Mouse (Mus musculus) c-Kit-negative CD71-positive TER-119-positive erythroid progenitor cells, embryonic 14.5 days (primary cell): Measurements from ENCODE around the gene Ell.
"Not testable (repeated sequence)": the region's sequence is repeated elsewhere in the genome, so short reads cannot be mapped to it uniquely, and the experiment has no call there.

Experiments used
- DNase-seq: peaks from one replicate; pipeline ENCODE4 v3.0.0-alpha.2; 2013; ENCODE audit warnings: low read depth, low spot score

Ell gene

GRCm38 (mm10) chr8:70563763-70564387 is 24.6 kb downstream of the Ell start:
- DNase-seq = no peak

- no peak for DNase-seq
Observed at GRCm38 (mm10) chr8:70564696-70565235, 25.5 kb downstream of the Ell start.

DNA sequence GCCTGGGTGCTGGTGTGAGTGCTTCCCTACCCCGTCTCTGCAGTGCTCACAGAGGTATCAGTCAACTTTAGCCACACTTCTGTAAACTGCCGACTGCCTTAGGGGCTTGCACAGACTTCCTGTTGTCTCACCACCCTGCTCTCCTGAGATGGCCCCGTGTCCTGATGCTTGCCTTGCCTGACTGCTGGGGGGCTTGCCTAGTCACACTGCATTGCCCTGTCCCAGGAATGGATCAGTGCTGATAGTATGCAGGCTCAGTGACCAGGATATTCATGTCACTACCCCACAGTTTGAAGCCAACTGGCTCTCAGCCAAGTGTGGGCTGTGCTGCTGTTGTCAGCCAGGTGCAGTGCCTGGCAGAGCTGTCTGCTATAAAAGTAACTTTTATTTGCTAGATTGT is 26.3 kb downstream of the Ell start:
- DNase-seq = no peak

DNA sequence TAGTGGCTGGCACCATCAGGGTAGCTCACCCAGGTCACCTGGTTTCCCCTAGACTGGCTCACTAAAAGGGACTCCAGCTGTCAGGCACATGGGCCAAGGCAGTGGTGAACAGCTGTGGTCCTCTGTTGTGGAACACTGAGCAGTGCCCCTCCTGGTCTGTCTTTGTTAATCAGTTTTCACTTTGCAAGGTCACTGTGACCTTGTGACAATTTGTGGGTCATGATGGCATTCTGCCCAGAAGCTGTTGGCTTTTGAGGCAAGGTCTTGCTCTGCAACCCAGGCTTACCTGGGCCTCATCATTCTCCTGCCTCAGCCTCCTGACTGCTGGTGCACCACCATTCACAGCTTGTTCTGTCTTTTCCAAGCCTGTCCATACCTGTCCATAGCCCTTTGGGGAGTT is 31.1 kb downstream of the Ell start:
- DNase-seq = no peak

GRCm38 (mm10) chr8:70570990-70571389 is 31.7 kb downstream of the Ell start:
- no peak for DNase-seq

DNA sequence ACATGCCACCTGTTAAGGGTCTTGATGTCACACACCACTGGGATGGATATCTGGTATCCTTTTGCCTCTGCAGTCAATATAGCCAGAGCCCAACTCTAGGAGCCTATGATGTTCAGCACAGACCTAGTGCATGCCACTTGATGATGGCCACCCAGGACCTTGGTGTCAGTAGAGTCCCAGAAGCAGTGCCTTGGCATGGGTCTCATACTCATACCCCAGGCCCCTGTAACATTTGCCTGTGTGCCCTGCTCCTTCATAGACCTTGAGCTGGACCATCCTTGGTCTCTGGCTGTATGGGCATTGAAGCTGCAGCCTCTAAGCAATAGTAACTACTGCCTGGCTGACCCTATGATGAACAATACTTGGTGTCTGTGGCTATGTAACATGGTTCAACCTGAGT is 35.0 kb downstream of the Ell start:
- no peak for DNase-seq

GRCm38 (mm10) chr8:70574915-70575314 is 35.7 kb downstream of the Ell start:
- no peak for DNase-seq

- no peak for DNase-seq
Observed at GRCm38 (mm10) chr8:70577207-70577606, 38.0 kb downstream of the Ell start.

DNA sequence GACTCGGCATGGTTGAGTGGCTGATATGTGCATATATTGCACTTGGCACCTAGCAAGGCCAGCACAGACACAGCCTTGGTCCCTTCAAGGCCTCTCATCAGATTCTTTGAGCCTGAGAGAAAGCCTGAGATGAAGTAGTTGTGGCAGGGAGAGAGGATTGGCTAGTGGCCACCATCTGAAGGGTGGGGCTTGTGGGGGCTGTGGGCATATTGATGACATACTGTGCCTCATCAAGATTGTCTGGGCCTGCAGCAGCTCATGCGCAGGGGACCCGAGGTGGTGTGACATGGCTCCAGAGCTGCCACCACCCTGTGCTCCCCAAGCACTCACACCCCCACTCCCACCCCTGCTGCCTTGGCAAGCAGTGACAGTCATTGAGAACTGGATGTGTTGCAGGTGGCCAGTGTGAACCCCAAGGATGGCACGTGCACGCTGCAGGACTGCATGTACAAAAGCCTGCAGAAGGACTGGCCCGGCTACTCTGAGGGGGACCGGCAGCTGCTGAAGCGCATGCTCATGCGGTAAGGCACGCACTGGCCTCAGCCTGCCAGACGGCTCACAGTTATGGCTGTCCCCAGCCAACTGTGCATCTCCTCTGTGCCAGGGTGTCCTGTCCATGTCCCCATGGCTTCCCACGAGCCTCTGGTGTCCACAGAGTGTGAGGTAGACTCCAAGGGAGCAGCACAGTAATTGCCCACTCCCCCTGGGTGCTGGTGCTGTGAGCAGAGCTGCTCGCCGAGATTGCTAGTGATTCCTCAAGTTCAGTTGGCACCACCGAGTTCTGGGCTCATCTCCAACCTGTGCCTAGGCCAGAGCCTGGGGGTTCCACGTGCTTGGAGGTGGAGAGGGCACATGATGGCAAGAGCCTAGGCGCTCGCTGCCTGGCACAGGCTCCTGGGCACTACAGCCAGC is 44.5 kb downstream of the Ell start:
- no peak for DNase-seq

DNA sequence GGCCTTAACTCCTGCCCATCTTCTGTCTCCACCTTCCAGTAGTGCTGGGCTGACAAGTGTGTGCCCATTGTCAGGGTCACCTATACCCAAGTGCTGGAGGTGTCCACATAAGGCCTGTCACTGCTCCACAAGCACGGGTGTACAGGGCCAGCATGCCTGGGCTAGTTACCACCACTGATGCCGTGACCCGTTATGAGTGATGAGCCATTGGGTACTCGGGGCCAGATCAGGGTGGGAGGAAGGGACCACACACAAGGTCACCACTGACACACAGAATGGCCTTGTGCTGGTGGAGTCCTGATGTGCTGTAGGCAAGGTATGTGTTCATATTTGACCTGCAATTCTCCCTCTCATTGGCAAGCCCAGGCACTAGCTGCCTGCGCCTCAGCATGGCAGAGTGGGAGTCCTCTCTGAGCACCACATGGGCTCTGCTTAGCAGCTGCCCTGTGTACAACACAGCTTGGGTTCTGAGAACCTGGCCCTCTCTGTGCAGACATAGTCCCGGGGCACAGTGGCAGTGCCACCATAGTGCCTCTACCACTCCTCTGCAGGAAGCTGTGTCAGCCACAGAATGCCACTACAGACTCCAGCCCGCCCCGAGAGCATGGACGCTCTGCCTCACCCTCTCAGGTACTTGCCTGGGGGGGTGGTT is 45.5 kb downstream of the Ell start:
- DNase-seq = no peak

DNA sequence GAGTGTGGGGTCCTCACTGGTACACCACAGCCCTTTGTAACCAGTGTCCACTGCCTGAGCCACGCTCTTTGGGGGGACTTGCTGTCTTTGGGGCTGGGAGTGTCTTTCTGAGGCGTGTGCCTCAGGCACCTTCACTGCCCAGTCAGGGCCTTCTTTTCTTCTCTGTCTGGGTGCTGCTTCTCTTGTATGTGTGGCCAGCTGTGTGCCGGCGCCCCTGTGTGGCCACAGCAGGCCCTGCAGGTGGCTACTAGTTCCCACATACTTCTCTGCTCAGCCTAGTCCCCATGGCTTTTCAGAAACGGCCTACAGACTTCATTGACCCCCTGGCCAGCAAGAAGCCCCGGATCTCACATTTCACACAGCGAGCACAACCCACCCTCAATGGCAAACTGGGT is 46.0 kb downstream of the Ell start:
- no peak for DNase-seq

DNA sequence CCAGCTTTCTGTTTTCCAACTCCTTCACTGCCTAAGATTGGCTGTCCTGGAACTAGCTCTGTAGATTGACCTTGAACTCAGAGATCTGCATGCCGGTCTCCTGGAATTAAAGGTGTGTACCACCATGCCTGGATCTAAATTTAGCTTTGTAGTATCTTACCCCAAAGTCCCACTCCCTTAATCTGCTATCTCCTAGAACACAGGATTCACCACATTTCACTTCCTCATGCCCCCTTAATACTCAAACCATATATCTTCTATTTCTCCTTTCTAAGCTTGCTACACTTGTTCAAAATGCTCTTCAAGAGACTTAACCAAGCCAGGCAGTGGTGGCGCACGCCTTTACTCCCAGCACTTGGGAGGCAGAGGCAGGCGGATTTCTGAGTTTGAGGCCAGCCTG is 48.7 kb downstream of the Ell start:
- not testable (repeated sequence) for DNase-seq

DNA sequence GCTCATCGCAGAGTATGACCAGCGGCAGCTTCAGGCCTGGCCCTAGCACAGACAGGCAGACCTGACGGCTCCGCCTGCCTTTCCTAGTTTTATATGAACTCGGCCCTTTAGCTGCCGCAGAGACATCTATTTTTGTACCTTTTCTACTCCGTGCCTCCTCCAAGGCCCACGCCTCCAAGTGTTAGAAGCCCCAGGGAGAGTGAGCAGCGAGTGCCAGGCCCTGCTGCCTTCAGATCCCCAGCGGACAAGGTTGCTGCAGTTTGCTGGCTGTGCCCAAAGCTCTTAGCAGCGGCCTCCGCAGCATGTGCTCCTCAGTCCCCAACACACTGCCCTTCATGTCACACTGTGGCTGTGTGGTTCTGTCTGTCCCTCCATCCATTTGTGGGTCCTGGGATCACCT is 52.3 kb downstream of the Ell start:
- DNase-seq = no peak

DNA sequence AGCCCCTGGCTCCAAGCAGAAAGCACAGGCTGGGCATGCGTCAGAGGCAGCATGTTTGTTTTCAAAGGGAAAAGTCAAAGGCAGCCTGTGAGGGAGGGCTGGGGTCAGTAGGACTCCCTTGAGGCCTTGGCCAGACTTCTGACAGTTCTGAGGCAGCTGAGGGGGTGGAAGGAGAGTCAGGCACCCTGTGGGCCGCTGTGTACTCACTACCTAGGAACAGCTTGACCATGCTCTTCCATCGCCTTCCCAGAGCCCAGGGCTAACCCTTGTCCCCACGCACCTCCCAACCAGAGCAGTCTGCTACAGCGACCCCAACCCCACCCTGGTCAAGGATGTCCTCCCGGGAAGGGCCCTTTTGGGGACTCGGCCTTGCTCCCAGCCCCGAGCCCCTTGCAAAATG is 53.9 kb downstream of the Ell start:
- no peak for DNase-seq

GRCm38 (mm10) chr8:70593961-70594609 is 54.8 kb downstream of the Ell start, which contains the start of gene Isyna1:
TSS of gene Isyna1 (plus strand) at chr8:70594373.
- DNase-seq = peak; percentile 54

DNA sequence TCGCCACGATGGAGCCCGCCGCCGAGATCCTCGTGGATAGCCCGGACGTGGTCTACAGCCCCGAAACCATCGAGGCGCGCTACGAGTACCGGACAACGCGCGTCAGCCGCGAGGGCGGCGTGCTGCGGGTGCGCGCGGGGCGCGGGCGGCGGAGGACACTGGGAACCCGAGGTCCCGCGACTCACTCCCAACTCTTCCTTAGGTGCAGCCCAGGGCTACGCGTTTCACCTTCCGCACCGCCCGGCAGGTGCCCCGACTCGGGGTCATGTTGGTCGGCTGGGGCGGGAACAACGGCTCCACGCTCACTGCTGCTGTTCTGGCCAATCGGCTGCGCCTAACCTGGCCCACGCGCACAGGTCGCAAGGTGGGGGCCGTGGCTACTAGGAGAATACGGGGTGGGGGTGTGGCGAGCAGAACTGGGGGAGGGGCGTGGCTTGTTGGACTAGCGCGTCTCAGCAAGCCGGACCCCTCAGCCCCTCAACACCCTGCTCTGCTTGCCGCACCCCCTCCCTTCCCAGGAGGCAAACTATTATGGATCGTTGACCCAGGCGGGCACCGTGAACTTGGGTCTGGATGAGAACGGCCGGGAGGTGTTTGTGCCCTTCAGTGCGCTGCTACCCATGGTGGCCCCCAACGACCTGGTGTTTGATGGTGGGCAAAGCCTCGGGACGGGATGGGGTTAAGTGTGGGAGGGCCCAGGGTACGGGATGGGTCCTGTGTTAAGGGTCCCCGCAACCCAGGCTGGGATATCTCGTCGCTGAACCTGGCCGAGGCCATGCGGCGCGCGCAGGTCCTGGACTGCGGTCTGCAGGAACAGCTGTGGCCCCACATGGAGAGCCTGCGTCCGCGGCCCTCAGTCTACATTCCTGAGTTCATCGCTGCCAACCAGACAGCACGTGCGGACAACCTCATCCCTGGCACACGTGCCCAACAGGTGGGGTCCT is 55.6 kb downstream of the Ell start:
- DNase-seq = no peak

GRCm38 (mm10) chr8:70595811-70596210 is 56.6 kb downstream of the Ell start:
- DNase-seq = no peak

GRCm38 (mm10) chr8:70596216-70596615 is 57.0 kb downstream of the Ell start:
- no peak for DNase-seq

DNA sequence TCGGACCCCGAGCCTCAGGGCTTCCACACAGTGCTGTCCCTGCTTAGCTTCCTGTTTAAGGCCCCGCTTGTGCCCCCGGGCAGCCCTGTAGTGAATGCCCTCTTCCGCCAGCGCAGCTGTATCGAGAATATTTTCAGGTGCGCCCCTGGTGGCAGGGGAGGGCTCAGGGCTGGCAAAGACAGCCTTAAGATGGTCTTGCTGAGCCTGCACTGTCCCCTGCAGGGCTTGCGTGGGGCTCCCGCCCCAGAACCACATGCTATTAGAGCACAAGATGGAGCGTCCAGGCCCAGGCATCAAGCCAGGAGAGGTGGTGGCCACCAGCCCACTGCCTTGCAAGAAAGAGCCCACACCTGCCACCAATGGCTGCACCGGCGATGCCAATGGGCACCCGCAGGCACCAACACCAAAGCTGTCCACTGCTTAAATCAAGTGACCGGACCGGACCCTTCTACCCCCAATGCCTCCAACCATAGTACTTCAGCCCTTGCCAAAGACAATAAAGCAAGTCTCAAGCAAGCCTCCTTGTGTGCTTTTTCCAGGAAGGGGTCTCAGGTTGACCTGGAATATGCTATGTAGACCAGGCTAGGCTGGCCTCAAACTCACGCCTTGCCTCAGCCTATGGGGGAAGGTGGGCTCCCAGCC is 57.6 kb downstream of the Ell start:
- DNase-seq = no peak
